Mouse (Mus musculus) E14TG2a.4 (cell line): ENCODE measurements around the gene Zbtb17.
A peak's percentile ranks its signal among the peaks of the same experiment; 100 is the strongest.

ENCODE experiments used
- H3K27me3 ChIP-seq: 2 replicates; pipeline ENCODE4 v1.6.1; 2014; ENCODE audit warnings: low read length, control low read depth; ENCODE audit not compliant: insufficient read depth
- H3K36me3 ChIP-seq: 2 replicates; pipeline ENCODE4 v1.6.1; 2014; ENCODE audit warnings: low read length, control low read depth; ENCODE audit not compliant: insufficient read depth
- H3K4me1 ChIP-seq: replicated peaks from 2 replicates; pipeline ENCODE4 v1.6.1; 2014; ENCODE audit warnings: low read depth, low read length, control low read depth
- H3K4me3 ChIP-seq: replicated peaks from 2 replicates; pipeline ENCODE4 v1.5.1; 2014; ENCODE audit warnings: mild to moderate bottlenecking, low read length
- H3K9me3 ChIP-seq: 2 replicates; pipeline ENCODE4 v1.6.1; 2014; ENCODE audit warnings: low read length, control low read depth
- CTCF ChIP-seq: conservative IDR thresholded peaks from 2 replicates; pipeline ENCODE4 v1.5.1; 2014; ENCODE audit warnings: low read length
- NANOG ChIP-seq: IDR thresholded peaks from 2 replicates; pipeline ENCODE4 v1.6.1; 2014; ENCODE audit warnings: borderline replicate concordance, low read length, mixed read lengths
- POU5F1 ChIP-seq: IDR thresholded peaks from 2 replicates; pipeline ENCODE4 v1.6.1; 2014; ENCODE audit warnings: low read length, borderline replicate concordance

The Zbtb17 gene

GRCm38 (mm10) chr4:141506352-141506751 is 61.9 kb downstream of the Zbtb17 start:
- Histone ChIP-seq H3K4me3 (peak overlapping the region; percentile 30), H3K4me1 (peaks cover 63% of the 10 kb centered on the region), H3K36me3 (peaks cover 32% of the 10 kb centered on the region), H3K9me3 (no peaks in the 10 kb centered on the region), H3K27me3 (no peaks in the 10 kb centered on the region)
- TF ChIP-seq NANOG (no peak), CTCF (no peak), POU5F1 (no peak)

- Histone ChIP-seq H3K9me3 (no peaks in the 10 kb centered on the region), H3K36me3 (peaks cover 27% of the 10 kb centered on the region), H3K27me3 (no peaks in the 10 kb centered on the region), H3K4me1 (peaks cover 57% of the 10 kb centered on the region), H3K4me3 (peak overlapping the region; percentile 30; the same call in 1 of the 2 replicates)
- TF ChIP-seq CTCF (peak; percentile 19; the same call in 1 of the 2 replicates), POU5F1 (no peak), NANOG (no peak)
Measured at GRCm38 (mm10) chr4:141506893-141507292, 62.4 kb downstream of the Zbtb17 start.

- Histone ChIP-seq H3K4me3 (no peak overlapping the region), H3K4me1 (peaks cover 58% of the 10 kb centered on the region), H3K27me3 (no peaks in the 10 kb centered on the region), H3K36me3 (peaks cover 32% of the 10 kb centered on the region), H3K9me3 (no peaks in the 10 kb centered on the region)
- no peak for TF ChIP-seq CTCF
- no peak for TF ChIP-seq NANOG
- TF ChIP-seq POU5F1: no peak
Measured at GRCm38 (mm10) chr4:141510457-141510856, 66.0 kb downstream of the Zbtb17 start.

- TF ChIP-seq CTCF: no peak
- TF ChIP-seq POU5F1: no peak
- TF ChIP-seq NANOG: no peak
- Histone ChIP-seq H3K27me3 (no peaks in the 10 kb centered on the region), H3K4me3 (no peak overlapping the region), H3K36me3 (peaks cover 49% of the 10 kb centered on the region), H3K9me3 (no peaks in the 10 kb centered on the region), H3K4me1 (peaks cover 54% of the 10 kb centered on the region)
Measured at GRCm38 (mm10) chr4:141512145-141512544, 67.7 kb downstream of the Zbtb17 start.

GRCm38 (mm10) chr4:141514179-141514641 is 69.8 kb downstream of the Zbtb17 start:
- Histone ChIP-seq H3K27me3 (no peaks in the 10 kb centered on the region), H3K4me1 (peaks cover 55% of the 10 kb centered on the region), H3K9me3 (no peaks in the 10 kb centered on the region), H3K36me3 (peaks cover 64% of the 10 kb centered on the region), H3K4me3 (no peak overlapping the region)
- no peak for TF ChIP-seq NANOG
- TF ChIP-seq CTCF: no peak
- no peak for TF ChIP-seq POU5F1
